20 mouse cellular contexts compared by ENCODE assay signal in genomic region chr15:97658755-97659116, GRCm38 (mm10). TPM values are rescaled to one million over a fixed set of nuclear protein-coding genes. Genes with fewer than 3 reads are reported as not detected.
A peak's percentile ranks its signal among the peaks of the same experiment; 100 is the strongest.
DNase-seq lines count a peak whose midpoint lies in the region; ATAC-seq lines count a peak whose summit lies in the region.
"Had no signal": no experiment of that assay in that cellular context is flagged by ENCODE, and none has a peak within 500 bp of the region (broad histone marks: within the 10 kb centered on the region; RNA-seq: fewer than 3 reads in every experiment).

No protein-coding gene starts in this region.

- H3K36me3 ChIP-seq in heart, embryonic 14.5 days (ENCODE audit: control insufficient read depth, insufficient read depth, low read length) = no peaks in the 10 kb centered on the region
- no peaks in the 10 kb centered on the region for H3K36me3 ChIP-seq in hindbrain, embryonic 12.5 days
- no peaks in the 10 kb centered on the region for H3K36me3 ChIP-seq in midbrain, embryonic 13.5 days
- H3K36me3 ChIP-seq: forebrain, embryonic 15.5 days; limb, embryonic 10.5 days; liver, embryonic 12.5 days had no signal

- no peaks in the 10 kb centered on the region for H3K27me3 ChIP-seq in heart, embryonic 14.5 days (ENCODE audit: control insufficient read depth, insufficient read depth, low read length)
- no peaks in the 10 kb centered on the region for H3K27me3 ChIP-seq in hindbrain, embryonic 12.5 days
- peaks cover 29% of the 10 kb centered on the region for H3K27me3 ChIP-seq in midbrain, embryonic 13.5 days
- H3K27me3 ChIP-seq: forebrain, embryonic 15.5 days; Patski had no signal

- H3K4me3 ChIP-seq in heart, embryonic 14.5 days (ENCODE audit: control insufficient read depth in 1 of 2, insufficient read depth in 1 of 2, low read depth in 1 of 2, low read length in 2 of 2) = no peak overlapping the region
- H3K4me3 ChIP-seq in hindbrain, embryonic 12.5 days = no peak overlapping the region
- H3K4me3 ChIP-seq in midbrain, embryonic 13.5 days (replicated peaks) = no peak overlapping the region
- H3K4me3 ChIP-seq: erythroblast, embryonic 14.5 days; forebrain, embryonic 15.5 days; layer of hippocampus, adult 2 months; limb, embryonic 10.5 days; liver, embryonic 12.5 days had no signal

- no peak overlapping the region for H3K27ac ChIP-seq in heart, embryonic 14.5 days (replicated peaks in 1 of 2; ENCODE audit: control insufficient read depth in 1 of 2, insufficient read depth in 1 of 2, low read depth in 2 of 2, low read length in 2 of 2)
- H3K27ac ChIP-seq in hindbrain, embryonic 12.5 days = peak overlapping the region; percentile 4; the same call in 1 of the 2 replicates
- H3K27ac ChIP-seq in midbrain, embryonic 13.5 days = peak overlapping the region; percentile 55
- H3K27ac ChIP-seq: forebrain, embryonic 15.5 days; layer of hippocampus, adult 2 months; limb, embryonic 10.5 days; liver, embryonic 12.5 days had no signal

- 82% methylated on average over 8 of the region's 8 CpGs for WGBS in heart, embryonic 14.5 days
- 87% methylated on average over 8 of the region's 8 CpGs for WGBS in hindbrain, embryonic 12.5 days
- WGBS in midbrain, embryonic 13.5 days = 68% methylated on average over 8 of the region's 8 CpGs

- no peak overlapping the region for H3K9ac ChIP-seq in heart, embryonic 14.5 days (ENCODE audit: low read length)
- no peak overlapping the region for H3K9ac ChIP-seq in hindbrain, embryonic 12.5 days
- H3K9ac ChIP-seq in midbrain, embryonic 13.5 days (replicated peaks) = no peak overlapping the region
- H3K9ac ChIP-seq: forebrain, embryonic 15.5 days; liver, embryonic 12.5 days; lung, embryonic 14.5 days had no signal

- intact Hi-C loops in heart, postnatal 10 days (cut with DNase I) = no loop called here

- no peak for DNase-seq in heart, postnatal 10 days
- DNase-seq in 416B (ENCODE audit: low read depth) = peak; percentile 37
- no peak for DNase-seq in thymus, postnatal 14 days
- DNase-seq in spleen, postnatal 36 days (ENCODE audit: low spot score in 2 of 2) = no peak
- no peak for DNase-seq in B cell, adult 2 months
- DNase-seq: heart, adult 18-20 months; kidney, adult 8-10 months; lung, embryonic 14.5 days; lung, postnatal 4 days had no signal

- ATAC-seq in heart, embryonic 14.5 days (ENCODE audit: insufficient number of reproducible peaks, insufficient read depth, low FRiP score, low read depth) = no peak
- ATAC-seq in hindbrain, embryonic 12.5 days (ENCODE audit: low FRiP score) = no peak
- ATAC-seq in midbrain, embryonic 13.5 days = peak; percentile 70
- ATAC-seq: activated CD4-positive, CD25-positive, alpha-beta regulatory T cell, adult 4 months; forebrain, embryonic 15.5 days; inflammation-experienced regulatory T-cells, adult 6 months; liver, embryonic 12.5 days; Patski had no signal

- no peaks in the 10 kb centered on the region for H3K9me3 ChIP-seq in heart, embryonic 14.5 days (ENCODE audit: control insufficient read depth, low read length)
- H3K9me3 ChIP-seq in hindbrain, embryonic 12.5 days (replicated peaks) = no peaks in the 10 kb centered on the region
- no peaks in the 10 kb centered on the region; the same call in 1 of the 2 replicates for H3K9me3 ChIP-seq in midbrain, embryonic 13.5 days
- H3K9me3 ChIP-seq: forebrain, embryonic 15.5 days; limb, embryonic 10.5 days; liver, embryonic 12.5 days had no signal

- peak overlapping the region; percentile 47; the same call in 1 of the 2 replicates for H3K4me2 ChIP-seq in heart, embryonic 14.5 days (ENCODE audit: low read length)
- 0 out of 2 replicates have a peak overlapping the region, but pooled peaks have one; percentile 1 for H3K4me2 ChIP-seq in hindbrain, embryonic 12.5 days (replicated peaks)
- H3K4me2 ChIP-seq in midbrain, embryonic 13.5 days (replicated peaks) = peak overlapping the region; percentile 31
- H3K4me2 ChIP-seq: forebrain, embryonic 15.5 days; liver, embryonic 12.5 days; lung, embryonic 14.5 days had no signal

- H3K4me1 ChIP-seq in heart, embryonic 14.5 days (ENCODE audit: control insufficient read depth in 2 of 2, insufficient read depth in 2 of 2, low read length in 2 of 2) = no peaks in the 10 kb centered on the region; a peak in 1 of 4 replicates
- H3K4me1 ChIP-seq in hindbrain, embryonic 12.5 days = peaks cover 15% of the 10 kb centered on the region; the same call in 1 of the 2 replicates
- H3K4me1 ChIP-seq in midbrain, embryonic 13.5 days (replicated peaks) = peaks cover 19% of the 10 kb centered on the region
- H3K4me1 ChIP-seq: forebrain, embryonic 15.5 days had no signal

RNA-seq across cellular contexts. Expression of gene Rpap3, which starts 46.9 kb away (rescaled TPM):
- polyA plus RNA-seq in heart, embryonic 14.5 days (2014; fragmentation: Nextera tagmentation; extraction: Ambion mirVana) = 24.2 and 24.7 TPM in 2 replicates
- 10 to 100 TPM; 14.1 to 15.2 TPM for total RNA-seq in heart, postnatal 10 days (2021)
- 36.8 and 40.9 TPM in 2 replicates for polyA plus RNA-seq in hindbrain, embryonic 12.5 days (2016; fragmentation: Nextera tagmentation; extraction: Ambion mirVana)
- 32.8 and 37.0 TPM in 2 replicates for polyA plus RNA-seq in midbrain, embryonic 13.5 days (2015; fragmentation: Nextera tagmentation; extraction: Ambion mirVana)

Comparison
In these comparisons a context has a peak if more than half of its experiments do, and no peak if none do; other contexts are left out.
1. H3K27ac ChIP-seq: peak in hindbrain, embryonic 12.5 days (single experiment) and midbrain, embryonic 13.5 days (single experiment); none in heart, embryonic 14.5 days (0 of 2).
2. Peak in every context shown above with its lines, with median percentiles within 50 percentile points of each other: H3K4me2 ChIP-seq.